Mouse (Mus musculus) forebrain, embryonic 14.5 days (tissue): ENCODE measurements around the gene Mtx1. TPM values are rescaled to one million over a fixed set of nuclear protein-coding genes. Genes with fewer than 3 reads are reported as not detected.

Source experiments
- ATAC-seq: fragments of 200-750 bp; cut with Nextera tagmentation; 2 replicates; pipeline ENCODE4 v1.8.0; 2017; ENCODE audit warnings: mild to moderate bottlenecking, moderate library complexity
- DNase-seq: peaks from one replicate; pipeline ENCODE4 v3.0.0-alpha.2; 2015; ENCODE audit warnings: low spot score
- H3K27ac ChIP-seq: fragments of 300-500 bp; sonication (generic); 2 replicates; pipeline ENCODE4 v1.5.1; 2014; ENCODE audit warnings: low read depth, mild to moderate bottlenecking, control low read depth, low read length, moderate library complexity
- H3K27me3 ChIP-seq: fragments of 300-500 bp; sonication (generic); replicated peaks from 2 replicates; pipeline ENCODE4 v1.6.1; 2014; ENCODE audit warnings: low read length, control low read depth, mixed read lengths; ENCODE audit not compliant: control insufficient read depth, insufficient read depth
- H3K36me3 ChIP-seq: fragments of 300-500 bp; sonication (generic); 2 replicates; pipeline ENCODE4 v1.6.1; 2014; ENCODE audit warnings: low read length, control low read depth; ENCODE audit not compliant: control insufficient read depth, insufficient read depth
- H3K4me1 ChIP-seq: fragments of 300-500 bp; sonication (generic); 2 replicates; pipeline ENCODE4 v1.6.1; 2014; ENCODE audit warnings: antibody characterized with exemption, low read length, control low read depth; ENCODE audit not compliant: control insufficient read depth, insufficient read depth
- H3K4me2 ChIP-seq: fragments of 300-500 bp; sonication (generic); 2 replicates; pipeline ENCODE4 v1.6.1; 2014; ENCODE audit warnings: mild to moderate bottlenecking, control low read depth, low read length
- H3K4me3 ChIP-seq: fragments of 300-500 bp; sonication (generic); 2 replicates; pipeline ENCODE4 v1.5.1; 2014; ENCODE audit warnings: low read depth, low read length, control low read depth
- H3K9ac ChIP-seq: fragments of 300-500 bp; sonication (generic); 2 replicates; pipeline ENCODE4 v1.6.1; 2014; ENCODE audit warnings: mild to moderate bottlenecking, low read length, control low read depth, moderate library complexity
- H3K9me3 ChIP-seq: fragments of 300-500 bp; sonication (generic); replicated peaks from 2 replicates; pipeline ENCODE4 v1.6.1; 2016; ENCODE audit warnings: low read length, control low read depth, mixed read lengths; ENCODE audit not compliant: control insufficient read depth
- WGBS: fragments of 180-500 bp; shearing (Covaris S2); extraction: QIAGEN DNeasy Blood & Tissue Kit; methylation state at CpG from one replicate; pipeline ENCODE4 v1.1.7; 2014; 5-methylcytosine and 5-hydroxymethylcytosine counted together
- polyA plus RNA-seq: library from polyadenylated mRNA; unstranded; fragments of >200 nt; fragmentation: Nextera tagmentation; extraction: Ambion mirVana; gene quantifications from 2 replicates; pipeline ENCODE4 v1.2.1, GENCODE M21; 2014

The Mtx1 gene
- polyA plus RNA-seq, 1 experiment from 2014 or later, result 182 TPM

DNA sequence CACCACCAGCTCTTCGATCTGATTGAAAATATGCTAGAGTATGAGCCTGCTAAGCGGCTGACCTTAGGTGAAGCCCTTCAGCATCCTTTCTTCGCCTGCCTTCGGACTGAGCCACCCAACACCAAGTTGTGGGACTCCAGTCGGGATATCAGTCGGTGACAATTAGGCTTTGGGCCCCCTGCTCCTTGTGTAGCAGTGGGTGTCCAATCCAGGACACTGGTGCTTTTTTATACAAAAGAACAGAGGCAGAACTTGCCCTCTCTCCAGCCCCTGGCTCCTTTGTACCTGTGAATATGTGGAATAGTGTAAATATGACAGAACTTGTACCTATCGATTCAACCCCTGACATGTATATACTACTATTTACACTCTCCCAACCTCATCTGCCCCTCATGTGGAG lies 50.5 kb downstream of the Mtx1 start:
- WGBS, result 84% methylated on average over 7 of the region's 7 CpGs
- DNase-seq, result no peak
- peaks cover 77% of the 10 kb centered on the region for H3K36me3 ChIP-seq
- no peak overlapping the region for H3K4me2 ChIP-seq
- H3K4me3 ChIP-seq, result no peak overlapping the region
- no peaks in the 10 kb centered on the region for H3K9me3 ChIP-seq
- peaks cover 8% of the 10 kb centered on the region for H3K4me1 ChIP-seq
- no peak for ATAC-seq
- no peak overlapping the region for H3K9ac ChIP-seq
- H3K27me3 ChIP-seq, result no peaks in the 10 kb centered on the region
- no peak overlapping the region for H3K27ac ChIP-seq

DNA sequence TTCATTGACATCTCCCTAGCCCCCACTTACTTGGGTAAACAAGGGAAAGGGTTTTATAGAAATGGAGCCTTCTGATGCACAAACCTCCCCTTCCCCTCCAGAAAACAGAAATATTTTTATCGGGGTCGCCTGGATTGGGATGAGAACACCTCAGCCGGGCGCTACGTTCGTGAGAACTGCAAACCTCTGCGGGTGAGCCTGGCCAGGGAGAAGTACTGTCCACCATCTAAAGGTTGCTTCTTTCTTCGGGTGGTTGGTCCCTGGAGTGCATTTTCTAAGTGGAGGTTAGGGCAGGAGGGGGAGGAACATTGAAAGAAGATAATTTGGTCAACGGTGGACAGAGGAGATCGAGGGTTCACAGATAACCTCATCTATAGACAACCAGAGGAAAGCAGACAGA lies 51.3 kb downstream of the Mtx1 start:
- 96% methylated on average over 10 of the region's 10 CpGs for WGBS
- ATAC-seq (no peak), DNase-seq (no peak)
- no peaks in the 10 kb centered on the region for H3K27me3 ChIP-seq
- H3K4me2 ChIP-seq, result no peak overlapping the region
- no peaks in the 10 kb centered on the region for H3K9me3 ChIP-seq
- H3K4me1 ChIP-seq, result peaks cover 8% of the 10 kb centered on the region
- peaks cover 77% of the 10 kb centered on the region for H3K36me3 ChIP-seq
- H3K27ac ChIP-seq, result no peak overlapping the region
- H3K9ac ChIP-seq, result no peak overlapping the region
- no peak overlapping the region for H3K4me3 ChIP-seq

DNA sequence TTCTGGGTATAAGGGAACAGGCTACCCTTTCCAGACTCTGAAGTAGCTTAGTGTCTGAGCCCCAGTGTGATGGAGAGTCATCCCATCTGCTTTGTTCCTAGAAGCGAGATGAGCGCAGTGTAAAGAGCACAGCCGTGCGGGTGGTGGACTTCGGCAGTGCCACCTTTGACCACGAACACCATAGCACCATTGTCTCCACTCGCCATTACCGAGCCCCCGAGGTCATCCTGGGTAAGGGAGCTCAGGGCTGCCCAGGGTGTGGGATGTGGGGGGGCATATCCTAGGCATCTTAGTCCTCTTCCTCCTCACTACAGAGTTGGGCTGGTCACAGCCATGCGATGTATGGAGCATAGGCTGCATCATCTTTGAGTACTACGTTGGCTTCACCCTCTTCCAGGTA lies 52.0 kb downstream of the Mtx1 start:
- 93% methylated on average over 11 of the region's 11 CpGs for WGBS
- Histone ChIP-seq H3K36me3 (peaks cover 77% of the 10 kb centered on the region), H3K27me3 (no peaks in the 10 kb centered on the region), H3K9me3 (no peaks in the 10 kb centered on the region), H3K4me3 (no peak overlapping the region), H3K4me2 (no peak overlapping the region), H3K4me1 (peaks cover 8% of the 10 kb centered on the region), H3K9ac (no peak overlapping the region), H3K27ac (no peak overlapping the region)
- ATAC-seq (no peak), DNase-seq (no peak)

DNA sequence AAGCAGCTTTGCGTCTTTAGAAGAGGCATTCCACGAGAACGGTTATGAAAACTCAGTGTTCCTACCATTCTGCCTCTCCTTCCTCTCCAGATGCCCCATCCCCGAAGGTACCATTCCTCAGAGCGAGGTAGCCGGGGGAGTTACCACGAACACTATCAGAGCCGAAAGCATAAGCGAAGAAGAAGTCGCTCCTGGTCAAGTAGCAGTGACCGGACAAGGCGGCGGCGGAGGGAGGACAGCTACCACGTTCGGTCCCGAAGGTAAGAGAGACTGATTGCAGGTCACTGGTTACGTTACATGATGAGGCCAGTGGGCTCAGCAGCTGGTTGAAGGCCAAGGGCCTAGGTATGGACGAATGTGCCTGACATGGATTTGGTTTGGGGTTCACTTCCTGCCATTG lies 59.9 kb downstream of the Mtx1 start:
- Histone ChIP-seq H3K27me3 (no peaks in the 10 kb centered on the region), H3K4me2 (no peak overlapping the region), H3K9ac (no peak overlapping the region), H3K36me3 (peaks cover 55% of the 10 kb centered on the region), H3K4me1 (peaks cover 15% of the 10 kb centered on the region), H3K4me3 (no peak overlapping the region), H3K9me3 (no peaks in the 10 kb centered on the region), H3K27ac (no peak overlapping the region)
- DNase-seq, result no peak
- WGBS, result 97% methylated on average over 19 of the region's 19 CpGs
- no peak for ATAC-seq

DNA sequence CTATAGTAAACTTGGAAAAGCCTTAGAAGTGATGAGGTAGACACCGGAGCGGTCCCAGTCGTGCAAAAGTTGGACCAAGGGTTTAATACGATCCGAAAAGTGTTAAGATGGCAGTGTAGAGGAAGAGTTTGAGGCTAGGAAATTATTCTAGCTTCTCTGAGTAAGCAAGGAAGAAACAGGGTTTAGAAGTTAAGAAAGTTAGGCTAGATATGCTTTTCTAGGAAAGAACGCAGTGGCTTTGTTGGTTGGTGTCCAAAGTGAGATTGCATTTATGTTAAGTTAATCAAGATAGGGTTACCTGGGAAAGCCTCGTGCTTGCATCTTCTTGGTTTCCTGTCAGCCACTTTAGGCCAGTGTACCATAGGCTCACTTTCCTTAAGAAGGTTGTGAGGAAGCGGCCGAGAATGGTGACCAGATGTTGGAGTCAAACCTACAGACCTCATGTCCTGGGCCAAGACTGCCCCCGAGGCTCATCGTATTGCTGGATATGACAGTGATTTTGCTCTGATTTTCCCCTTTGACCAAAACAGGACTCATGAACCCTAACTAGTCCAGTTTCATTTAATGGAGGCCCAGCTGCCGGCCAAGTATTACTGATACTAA lies 61.5 kb downstream of the Mtx1 start:
- Histone ChIP-seq H3K4me3 (peak overlapping the region; percentile 83), H3K9me3 (no peaks in the 10 kb centered on the region), H3K4me2 (peak overlapping the region; percentile 79), H3K9ac (peak overlapping the region; percentile 97), H3K4me1 (peaks cover 15% of the 10 kb centered on the region), H3K27me3 (no peaks in the 10 kb centered on the region), H3K36me3 (peaks cover 41% of the 10 kb centered on the region), H3K27ac (peak overlapping the region; percentile 93)
- DNase-seq (no peak), ATAC-seq (no peak)
- 27% methylated on average over 12 of the region's 12 CpGs for WGBS

DNA sequence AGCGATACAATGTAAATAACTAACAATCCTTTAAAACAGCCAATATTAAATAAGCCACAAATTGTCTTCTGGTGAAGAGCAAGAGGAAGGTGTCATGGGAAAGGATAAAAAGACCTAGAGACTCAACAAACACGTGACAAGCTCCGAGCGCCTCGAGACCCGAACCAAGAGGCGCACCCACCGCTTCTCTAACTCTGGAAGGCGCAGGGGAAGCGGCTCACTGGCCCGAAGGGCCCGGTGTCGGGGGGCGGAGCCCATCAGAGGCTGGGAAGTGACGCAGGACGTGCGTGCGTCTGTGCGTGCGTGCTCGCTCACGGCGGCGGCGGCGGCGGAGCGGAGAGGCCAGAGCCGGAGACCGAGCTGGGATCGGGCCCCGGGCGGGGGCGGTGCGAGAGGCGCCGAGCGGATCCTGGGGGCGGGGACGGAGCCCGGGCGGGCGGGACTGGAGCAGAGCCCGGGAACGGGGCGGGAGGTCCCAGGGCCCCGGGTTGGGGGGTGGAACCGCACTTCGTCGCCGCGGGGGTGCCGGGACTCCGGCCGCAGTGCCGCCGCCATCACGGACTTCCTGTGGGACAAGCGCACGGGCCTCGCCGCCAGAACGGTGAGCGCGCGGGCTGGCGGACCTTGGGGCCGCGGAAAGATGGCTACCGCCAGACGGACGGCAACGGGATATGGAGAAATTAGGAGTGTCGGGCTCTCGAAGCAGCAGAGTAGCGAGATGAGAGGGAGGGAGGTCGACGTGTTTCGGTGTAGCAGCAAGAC lies 62.2 kb downstream of the Mtx1 start, which contains the start of gene Clk2:
Clk2 (plus strand) TSS at position 290 of the 762 bp plus-strand sequence.
- Histone ChIP-seq H3K4me3 (peak within 1 kb of the TSS; percentile 83), H3K27ac (peak within 1 kb of the TSS; percentile 93), H3K9me3 (no peaks in the 10 kb centered on the region), H3K4me1 (peaks cover 15% of the 10 kb centered on the region), H3K9ac (peak within 1 kb of the TSS; percentile 97), H3K36me3 (peaks cover 34% of the 10 kb centered on the region), H3K27me3 (no peaks in the 10 kb centered on the region), H3K4me2 (peak within 1 kb of the TSS; percentile 79)
- ATAC-seq (peak; percentile 96), DNase-seq (peak; percentile 96)
- 1% methylated on average over 70 of the region's 79 CpGs for WGBS

DNA sequence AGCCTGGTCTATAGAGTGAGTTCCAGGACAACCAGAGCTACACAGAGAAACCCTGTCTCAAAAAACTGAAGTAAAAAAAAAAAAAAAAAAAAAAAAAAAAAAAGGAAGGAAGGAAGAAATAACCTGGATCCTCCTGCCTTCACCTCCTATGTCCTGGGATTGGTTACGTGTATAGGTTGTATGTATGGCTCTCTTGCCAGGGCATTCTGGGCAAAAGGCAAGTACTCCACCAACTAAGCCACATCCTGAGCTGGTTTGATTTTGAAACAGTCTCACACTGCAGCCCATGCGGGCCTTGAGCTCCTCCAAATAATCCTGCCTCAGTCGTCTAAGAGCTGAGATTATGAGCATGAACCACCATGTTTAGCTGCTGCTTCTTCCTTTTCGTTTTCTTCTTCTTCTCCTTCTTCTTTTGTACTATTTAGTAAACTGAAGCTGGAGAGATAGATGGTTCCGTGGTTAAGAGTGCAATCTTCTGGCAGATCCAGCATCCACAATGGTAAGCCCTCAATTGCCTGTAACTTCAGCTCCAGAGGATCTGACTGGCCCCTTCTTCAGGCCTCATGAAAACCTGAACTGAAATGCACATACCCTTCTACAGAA lies 63.1 kb downstream of the Mtx1 start:
- Histone ChIP-seq H3K36me3 (peaks cover 24% of the 10 kb centered on the region), H3K4me2 (peak overlapping the region; percentile 79), H3K27ac (no peak overlapping the region), H3K4me3 (peak overlapping the region; percentile 83), H3K4me1 (peaks cover 18% of the 10 kb centered on the region), H3K9ac (peak overlapping the region; percentile 97), H3K9me3 (no peaks in the 10 kb centered on the region), H3K27me3 (no peaks in the 10 kb centered on the region)
- WGBS, result 77% methylated on average over 5 of the region's 5 CpGs
- ATAC-seq (no peak), DNase-seq (no peak)

DNA sequence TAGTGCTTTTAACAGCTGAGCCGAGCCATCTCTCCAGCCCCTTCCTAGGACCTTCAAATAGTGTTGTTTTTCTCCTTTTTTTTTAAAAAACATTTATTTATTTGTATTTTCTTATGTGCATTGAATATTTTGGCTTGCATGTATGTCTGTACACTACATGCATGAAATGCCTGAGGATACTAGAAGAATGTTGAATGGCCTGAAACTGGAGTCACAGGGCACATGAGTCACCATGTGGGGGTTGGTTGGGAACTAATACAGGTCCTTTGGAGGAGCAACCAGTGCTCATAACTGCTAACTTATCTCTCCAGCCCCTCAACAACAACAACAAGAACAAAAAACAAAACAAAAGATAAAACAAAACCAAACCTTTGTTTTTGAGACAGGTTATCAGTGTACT lies 63.8 kb downstream of the Mtx1 start:
- WGBS, result 83% methylated on average over 1 of the region's 1 CpGs
- Histone ChIP-seq H3K4me2 (no peak overlapping the region), H3K9ac (no peak overlapping the region), H3K27me3 (no peaks in the 10 kb centered on the region), H3K4me3 (no peak overlapping the region), H3K27ac (no peak overlapping the region), H3K4me1 (peaks cover 20% of the 10 kb centered on the region), H3K9me3 (no peaks in the 10 kb centered on the region), H3K36me3 (peaks cover 18% of the 10 kb centered on the region)
- ATAC-seq (no peak), DNase-seq (no peak)

DNA sequence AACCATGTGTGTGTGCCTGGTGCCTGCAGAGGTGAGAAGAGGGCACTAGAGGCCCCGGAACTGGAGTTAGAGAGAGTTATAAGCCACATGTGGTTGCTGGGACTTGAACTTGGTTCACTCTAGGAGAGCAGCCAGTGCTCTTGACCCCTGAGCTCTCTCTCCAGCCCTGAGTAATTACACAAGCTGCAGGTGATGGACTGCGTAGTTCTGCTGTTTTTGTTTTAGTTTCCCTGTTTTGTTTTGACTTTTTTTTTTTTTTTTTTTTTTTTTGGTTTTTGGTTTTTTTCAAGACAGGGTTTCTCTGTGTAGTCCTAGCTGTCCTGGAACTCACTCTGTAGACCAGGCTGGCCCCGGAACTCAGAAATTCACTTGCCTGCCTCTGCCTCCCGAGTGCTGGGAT lies 65.1 kb downstream of the Mtx1 start:
- peaks cover 23% of the 10 kb centered on the region for H3K4me1 ChIP-seq
- no peak overlapping the region for H3K4me3 ChIP-seq
- 86% methylated on average over 4 of the region's 4 CpGs for WGBS
- no peaks in the 10 kb centered on the region for H3K9me3 ChIP-seq
- H3K36me3 ChIP-seq, result peaks cover 6% of the 10 kb centered on the region
- ATAC-seq, result no peak
- H3K9ac ChIP-seq, result no peak overlapping the region
- no peak for DNase-seq
- H3K27ac ChIP-seq, result no peak overlapping the region
- H3K4me2 ChIP-seq, result no peak overlapping the region
- H3K27me3 ChIP-seq, result no peaks in the 10 kb centered on the region
